Mouse (Mus musculus) G1E (cell line): ENCODE measurements around the gene Gfi1b.

Experiments used
- CTCF ChIP-seq: IDR thresholded peaks from 2 replicates; pipeline ENCODE4 v1.5.1; 2012; ENCODE audit warnings: low read depth, low read length, inconsistent platforms, mixed read lengths
- GATA1 ChIP-seq: IDR thresholded peaks from 2 replicates; pipeline ENCODE4 v1.6.1; 2012; ENCODE audit warnings: borderline replicate concordance, low read length, inconsistent platforms, mixed read lengths
- TAL1 ChIP-seq: conservative IDR thresholded peaks from 2 replicates; pipeline ENCODE4 v1.6.1; 2012; ENCODE audit warnings: low read depth, low read length, inconsistent platforms, mixed read lengths

- TF ChIP-seq CTCF (no peak), TAL1 (no peak), GATA1 (no peak)
Observed at GRCm38 (mm10) chr2:28638886-28639285, 17.1 kb upstream of the Gfi1b start.
